Mouse (Mus musculus): ENCODE results near the gene Taar6. TPM values are rescaled to one million over a fixed set of nuclear protein-coding genes. Genes with fewer than 3 reads are reported as not detected.

The Taar6 gene
- polyA plus RNA-seq, 1 experiment = not detected

- TF ChIP-seq GATA1 (IDR thresholded peaks at IDR 0.05; ENCODE audit: low read length) = no peak
Observed at GRCm38 (mm10) chr10:23959071-23959470, 26.4 kb downstream of the Taar6 start.

GRCm38 (mm10) chr10:23951714-23952113 is 33.7 kb downstream of the Taar6 start:
- TF ChIP-seq GATA1 (IDR thresholded peaks at IDR 0.05; ENCODE audit: low read length) = no peak

- TF ChIP-seq GATA1 (IDR thresholded peaks at IDR 0.05; ENCODE audit: low read length) = no peak
Observed at GRCm38 (mm10) chr10:23949508-23950005, 35.9 kb downstream of the Taar6 start, which contains the start of gene Taar3. TSS of gene Taar3 (plus strand) at chr10:23949558.

GRCm38 (mm10) chr10:23948026-23948425 is 37.4 kb downstream of the Taar6 start:
- TF ChIP-seq GATA1 (IDR thresholded peaks at IDR 0.05; ENCODE audit: low read length) = no peak

- no peak for TF ChIP-seq GATA1 (IDR thresholded peaks at IDR 0.05; ENCODE audit: low read length)
Observed at GRCm38 (mm10) chr10:23942465-23942864, 43.0 kb downstream of the Taar6 start.

- no peak for TF ChIP-seq GATA1 (IDR thresholded peaks at IDR 0.05; ENCODE audit: low read length)
Observed at GRCm38 (mm10) chr10:23938312-23938711, 47.1 kb downstream of the Taar6 start, which contains the start of gene Taar2. TSS of gene Taar2 (plus strand) at chr10:23938572.

- no peak for TF ChIP-seq GATA1 (IDR thresholded peaks at IDR 0.05; ENCODE audit: low read length)
Observed at GRCm38 (mm10) chr10:23937613-23938012, 47.8 kb downstream of the Taar6 start.

Other genes with a start within 250 kb of the Taar6 start
- 671 and 1,310 TPM in 2 replicates for gene Rps12, start 198.4 kb downstream of the Taar6 start, polyA plus RNA-seq (2012)
- not detected in 2 replicates for gene Slc18b1, start 188.7 kb downstream of the Taar6 start, polyA plus RNA-seq (2012)
- gene Vnn3, start 134.2 kb downstream of the Taar6 start, polyA plus RNA-seq (2012) = not detected in 2 replicates
- not detected in 2 replicates for gene Vnn1, start 91.0 kb downstream of the Taar6 start, polyA plus RNA-seq (2012)
- gene Taar1, start 65.3 kb downstream of the Taar6 start, polyA plus RNA-seq (2012) = not detected in 2 replicates
- gene Taar2, start 47.1 kb downstream of the Taar6 start, polyA plus RNA-seq (2012) = not detected in 2 replicates
- not detected in 2 replicates for gene Taar3, start 36.1 kb downstream of the Taar6 start, polyA plus RNA-seq (2012)
- gene Taar4, start 25.2 kb downstream of the Taar6 start, polyA plus RNA-seq (2012) = not detected in 2 replicates
- gene Taar5, start 14.9 kb downstream of the Taar6 start, polyA plus RNA-seq (2012) = not detected in 2 replicates
- gene Taar7a, start 7.8 kb upstream of the Taar6 start, polyA plus RNA-seq (2012) = not detected in 2 replicates
- not detected in 2 replicates for gene Taar7b, start 14.3 kb upstream of the Taar6 start, polyA plus RNA-seq (2012)
- not detected in 2 replicates for gene Taar7d, start 41.6 kb upstream of the Taar6 start, polyA plus RNA-seq (2012)
- not detected in 2 replicates for gene Taar7e, start 52.0 kb upstream of the Taar6 start, polyA plus RNA-seq (2012)
- not detected in 2 replicates for gene Taar7f, start 63.9 kb upstream of the Taar6 start, polyA plus RNA-seq (2012)
- gene Taar8a, start 90.9 kb upstream of the Taar6 start, polyA plus RNA-seq (2012) = not detected in 2 replicates
- not detected in 2 replicates for gene Taar8b, start 106.6 kb upstream of the Taar6 start, polyA plus RNA-seq (2012)
- gene Taar8c, start 116.3 kb upstream of the Taar6 start, polyA plus RNA-seq (2012) = not detected in 2 replicates
- gene Taar9, start 123.9 kb upstream of the Taar6 start, polyA plus RNA-seq (2012) = not detected in 2 replicates
- 34.6 and 43.1 TPM in 2 replicates for gene Stx7, start 163.7 kb upstream of the Taar6 start, polyA plus RNA-seq (2012)
- gene Moxd1, start 237.9 kb upstream of the Taar6 start, polyA plus RNA-seq (2012) = not detected in 2 replicates

Data from G1E-ER4 (cell line).